Mouse (Mus musculus): ENCODE measurements around the gene Kcnab1. TPM values are rescaled to one million over a fixed set of nuclear protein-coding genes. Genes with fewer than 3 reads are reported as not detected.

The Kcnab1 gene
- polyA plus RNA-seq, 1 experiment: 106 TPM

GRCm38 (mm10) chr3:65419706-65420105 lies 310.5 kb downstream of the Kcnab1 start:
- no peak for DNase-seq
- H3K4me3 ChIP-seq (replicated peaks; ENCODE audit: insufficient read depth, low read depth, low read length): no peak overlapping the region
- H3K4me1 ChIP-seq (ENCODE audit: control insufficient read depth, insufficient read depth, low read length): no peaks in the 10 kb centered on the region; the same call in 1 of the 2 replicates
- no peak overlapping the region for H3K27ac ChIP-seq (ENCODE audit: insufficient read depth, low read length)
- TF ChIP-seq POLR2A (IDR thresholded peaks at IDR 0.05; ENCODE audit: borderline replicate concordance, insufficient read depth, low read length) (no peak), CTCF (IDR thresholded peaks at IDR 0.05; ENCODE audit: borderline replicate concordance, insufficient read depth, low read depth, low read length) (no peak)
- no peaks in the 10 kb centered on the region for H3K27me3 ChIP-seq (ENCODE audit: control insufficient read depth, insufficient read depth, low read length)
- 89% methylated on average over 3 of the region's 3 CpGs for WGBS
